Mouse (Mus musculus): ENCODE data around the gene Natd1. TPM values are rescaled to one million over a fixed set of nuclear protein-coding genes. Genes with fewer than 3 reads are reported as not detected.

Natd1 gene
- polyA plus RNA-seq, 1 experiment = 51.5 TPM

DNA sequence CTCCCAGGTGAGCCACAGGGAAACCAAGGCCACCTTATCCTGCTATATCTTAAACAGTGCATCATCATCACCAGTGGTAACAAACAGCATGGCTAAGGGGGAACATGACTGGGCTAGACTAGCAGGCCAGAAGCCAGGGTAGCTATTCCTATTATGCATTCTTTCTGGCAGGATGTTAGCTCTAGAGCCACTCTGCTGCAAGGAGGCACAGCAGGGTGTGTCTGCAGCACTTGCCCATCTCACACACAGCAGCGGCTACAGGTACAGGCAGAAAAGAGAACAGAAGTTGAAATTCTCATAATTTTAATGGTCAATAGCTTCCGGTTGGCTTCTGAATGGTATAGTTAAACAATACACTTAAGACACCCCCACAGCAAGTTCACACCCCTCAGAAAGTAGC lies 50.4 kb downstream of the Natd1 start:
- DNase-seq (ENCODE audit: low read depth) = no peak
- TF ChIP-seq CTCF (IDR thresholded peaks at IDR 0.05; ENCODE audit: borderline replicate concordance, extremely low read depth, insufficient read depth, insufficient read length) (no peak), POLR2A (IDR thresholded peaks at IDR 0.05; ENCODE audit: borderline replicate concordance, extremely low read depth, insufficient read depth, insufficient read length, poor library complexity, severe bottlenecking) (no peak)

DNA sequence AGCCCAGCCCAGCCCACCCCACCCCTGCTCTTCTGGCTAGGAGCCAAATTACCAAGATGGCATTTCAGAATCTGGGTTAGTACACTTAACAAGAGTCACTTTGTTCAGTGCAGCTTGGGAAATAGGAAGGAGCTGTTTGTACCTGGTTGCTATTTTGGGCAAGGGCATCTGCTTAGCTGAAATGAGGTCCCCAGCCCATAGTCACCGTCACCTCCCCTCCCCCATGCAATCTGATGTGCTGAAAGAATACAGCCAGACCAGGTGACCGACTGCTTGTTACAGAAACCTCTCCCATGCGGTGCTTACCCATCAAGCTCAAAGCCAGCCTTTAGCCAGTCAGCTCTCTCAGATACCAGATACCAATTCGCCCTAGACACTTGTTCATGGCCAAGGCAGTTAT lies 51.4 kb downstream of the Natd1 start:
- no peak for DNase-seq (ENCODE audit: low read depth)
- TF ChIP-seq POLR2A (IDR thresholded peaks at IDR 0.05; ENCODE audit: borderline replicate concordance, extremely low read depth, insufficient read depth, insufficient read length, poor library complexity, severe bottlenecking) (no peak), CTCF (IDR thresholded peaks at IDR 0.05; ENCODE audit: borderline replicate concordance, extremely low read depth, insufficient read depth, insufficient read length) (no peak)

DNA sequence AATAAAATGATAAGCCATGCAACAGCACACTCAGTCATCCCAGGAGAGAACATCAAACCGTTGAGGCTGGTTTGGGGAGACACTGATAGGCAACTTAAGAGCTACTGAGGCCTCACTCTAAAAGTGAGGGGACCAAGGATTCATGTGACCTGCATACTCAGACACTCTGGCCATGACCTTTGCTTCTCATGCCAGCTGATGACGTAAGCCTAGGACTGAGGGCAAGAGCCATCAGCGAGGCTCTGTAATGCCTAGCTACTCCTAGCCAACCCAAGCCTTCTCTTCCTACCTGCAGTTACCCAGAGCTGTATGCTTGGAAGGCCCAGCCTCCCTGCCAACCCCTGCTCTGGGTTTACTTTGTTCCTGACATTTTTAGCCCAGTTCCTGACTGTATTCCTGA lies 52.6 kb downstream of the Natd1 start:
- no peak for TF ChIP-seq CTCF (IDR thresholded peaks at IDR 0.05; ENCODE audit: borderline replicate concordance, extremely low read depth, insufficient read depth, insufficient read length)
- TF ChIP-seq POLR2A (IDR thresholded peaks at IDR 0.05; ENCODE audit: borderline replicate concordance, extremely low read depth, insufficient read depth, insufficient read length, poor library complexity, severe bottlenecking) = no peak
- DNase-seq (ENCODE audit: low read depth) = no peak

DNA sequence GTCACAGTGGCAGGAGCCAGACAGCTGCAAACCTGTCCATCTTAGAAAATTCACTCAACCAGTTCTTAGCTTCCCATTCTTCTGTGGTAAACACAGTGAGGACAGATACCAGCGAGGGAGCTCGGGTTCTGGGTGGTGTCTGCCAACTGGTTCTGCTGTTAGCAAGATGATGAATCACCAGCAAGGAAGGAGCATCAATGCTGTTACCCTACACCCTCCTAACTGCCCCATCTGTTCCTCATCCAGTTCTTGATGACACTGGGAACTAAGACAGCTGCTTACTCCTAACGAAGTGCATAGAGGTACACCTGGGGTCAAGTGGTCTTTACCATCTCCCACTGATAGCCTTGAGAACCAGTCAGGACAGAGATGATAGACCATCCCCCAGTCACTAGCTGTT lies 58.0 kb downstream of the Natd1 start:
- TF ChIP-seq POLR2A (IDR thresholded peaks at IDR 0.05; ENCODE audit: borderline replicate concordance, extremely low read depth, insufficient read depth, insufficient read length, poor library complexity, severe bottlenecking) (no peak), CTCF (IDR thresholded peaks at IDR 0.05; ENCODE audit: borderline replicate concordance, extremely low read depth, insufficient read depth, insufficient read length) (no peak)
- no peak for DNase-seq (ENCODE audit: low read depth)

Other genes starting within 250 kb of the Natd1 start
- gene Llgl1, start 215.0 kb downstream of the Natd1 start, polyA plus RNA-seq (2012; rRNA removed) = 123 and 152 TPM in 2 replicates
- gene Flii, start 187.5 kb downstream of the Natd1 start, polyA plus RNA-seq (2012; rRNA removed) = 152 and 157 TPM in 2 replicates
- 27.9 and 29.9 TPM in 2 replicates for gene Mief2, start 186.4 kb downstream of the Natd1 start, polyA plus RNA-seq (2012; rRNA removed)
- 10.2 TPM in 2 replicates for gene Top3a, start 137.4 kb downstream of the Natd1 start, polyA plus RNA-seq (2012; rRNA removed)
- gene Smcr8, start 137.2 kb downstream of the Natd1 start, polyA plus RNA-seq (2012; rRNA removed) = 9.9 and 13.0 TPM in 2 replicates
- gene Shmt1, start 103.0 kb downstream of the Natd1 start, polyA plus RNA-seq (2012; rRNA removed) = 6.5 and 13.4 TPM in 2 replicates
- gene Dhrs7b, start 84.1 kb downstream of the Natd1 start, polyA plus RNA-seq (2012; rRNA removed) = 15.5 and 16.2 TPM in 2 replicates
- gene Tmem11, start 35.5 kb downstream of the Natd1 start, polyA plus RNA-seq (2012; rRNA removed) = 58.8 and 80.1 TPM in 2 replicates
- 14.7 and 17.3 TPM in 2 replicates for gene Map2k3, start 17.3 kb upstream of the Natd1 start, polyA plus RNA-seq (2012; rRNA removed)
- 4.4 and 7.3 TPM in 2 replicates for gene Kcnj12, start 107.8 kb upstream of the Natd1 start, polyA plus RNA-seq (2012; rRNA removed)
- gene Tnfrsf13b, start 212.0 kb upstream of the Natd1 start, polyA plus RNA-seq (2012; rRNA removed) = 1.3 and 1.6 TPM in 2 replicates

Measured in brain, embryonic 14.5 days (tissue).